Mouse (Mus musculus): Measurements from ENCODE around the gene Ush1g.

GRCm38 (mm10) chr11:115337350-115337749, 15.5 kb upstream of the Ush1g start:
- TF ChIP-seq CTCF (IDR thresholded peaks at IDR 0.05; ENCODE audit: control insufficient read depth, insufficient read depth, insufficient read length) = no peak
- no peak for TF ChIP-seq USF1 (IDR thresholded peaks at IDR 0.05; ENCODE audit: low read depth)
- no peak for TF ChIP-seq MYOD1 (IDR thresholded peaks at IDR 0.05; ENCODE audit: control insufficient read depth, insufficient read length, low read depth)
- TF ChIP-seq MYOG (IDR thresholded peaks at IDR 0.05; ENCODE audit: control insufficient read depth, extremely low read depth, insufficient read length) = no peak
